Mouse (Mus musculus) midbrain, embryonic 12.5 days (tissue): ENCODE data around the gene Baz2a. TPM values are rescaled to one million over a fixed set of nuclear protein-coding genes. Genes with fewer than 3 reads are reported as not detected.

Source experiments
- ATAC-seq: fragments of 200-750 bp; cut with Nextera tagmentation; 2 replicates; pipeline ENCODE4 v1.8.0; 2017; ENCODE audit warnings: low read depth, moderate TSS enrichment, moderate library complexity; ENCODE audit not compliant: low FRiP score
- H3K27ac ChIP-seq: fragments of 300-500 bp; sonication (generic); replicated peaks from 2 replicates; pipeline ENCODE4 v1.5.1; 2016; ENCODE audit warnings: mild to moderate bottlenecking
- H3K27me3 ChIP-seq: fragments of 300-500 bp; sonication (generic); 2 replicates; pipeline ENCODE4 v1.6.1; 2016; ENCODE audit warnings: mild to moderate bottlenecking
- H3K36me3 ChIP-seq: fragments of 300-500 bp; sonication (generic); 2 replicates; pipeline ENCODE4 v1.6.1; 2016
- H3K4me1 ChIP-seq: fragments of 300-500 bp; sonication (generic); 2 replicates; pipeline ENCODE4 v1.6.1; 2016
- H3K4me2 ChIP-seq: fragments of 300-500 bp; sonication (generic); replicated peaks from 2 replicates; pipeline ENCODE4 v1.6.1; 2016; ENCODE audit warnings: mild to moderate bottlenecking, moderate library complexity
- H3K4me3 ChIP-seq: fragments of 300-500 bp; sonication (generic); 2 replicates; pipeline ENCODE4 v1.5.1; 2016; ENCODE audit warnings: mild to moderate bottlenecking
- H3K9ac ChIP-seq: fragments of 300-500 bp; sonication (generic); replicated peaks from 2 replicates; pipeline ENCODE4 v1.6.1; 2016; ENCODE audit warnings: mild to moderate bottlenecking, moderate library complexity
- H3K9me3 ChIP-seq: fragments of 300-500 bp; sonication (generic); 2 replicates; pipeline ENCODE4 v1.6.1; 2016; ENCODE audit warnings: mild to moderate bottlenecking
- WGBS: fragments of 180-500 bp; shearing (Covaris S2); methylation state at CpG from one replicate; pipeline ENCODE4 v1.1.7; 2016; 5-methylcytosine and 5-hydroxymethylcytosine counted together
- polyA plus RNA-seq: library from polyadenylated mRNA; unstranded; fragments of >200 nt; fragmentation: Nextera tagmentation; extraction: Ambion mirVana; gene quantifications from 2 replicates; pipeline ENCODE4 v1.2.1, GENCODE M21; 2016

Baz2a gene
- polyA plus RNA-seq, 1 experiment from 2014 or later: 14.1 TPM

GRCm38 (mm10) chr10:128128143-128128542 is 36.8 kb downstream of the Baz2a start:
- Histone ChIP-seq H3K27ac (no peak overlapping the region), H3K4me3 (no peak overlapping the region), H3K36me3 (peaks cover 82% of the 10 kb centered on the region), H3K4me2 (no peak overlapping the region), H3K27me3 (no peaks in the 10 kb centered on the region), H3K9me3 (no peaks in the 10 kb centered on the region), H3K4me1 (no peaks in the 10 kb centered on the region), H3K9ac (no peak overlapping the region)
- no peak for ATAC-seq
- 92% methylated on average over 8 of the region's 8 CpGs for WGBS

- no peak overlapping the region for H3K4me2 ChIP-seq
- H3K36me3 ChIP-seq: peaks cover 58% of the 10 kb centered on the region
- no peaks in the 10 kb centered on the region for H3K9me3 ChIP-seq
- no peak for ATAC-seq
- H3K4me3 ChIP-seq: no peak overlapping the region
- no peaks in the 10 kb centered on the region for H3K27me3 ChIP-seq
- no peak overlapping the region for H3K27ac ChIP-seq
- WGBS: 81% methylated on average over 3 of the region's 3 CpGs
- H3K9ac ChIP-seq: no peak overlapping the region
- no peaks in the 10 kb centered on the region for H3K4me1 ChIP-seq
Observed at GRCm38 (mm10) chr10:128131297-128131696, 39.9 kb downstream of the Baz2a start.

- no peaks in the 10 kb centered on the region for H3K4me1 ChIP-seq
- no peaks in the 10 kb centered on the region for H3K27me3 ChIP-seq
- H3K27ac ChIP-seq: no peak overlapping the region
- H3K4me3 ChIP-seq: no peak overlapping the region
- H3K9me3 ChIP-seq: no peaks in the 10 kb centered on the region
- H3K36me3 ChIP-seq: peaks cover 53% of the 10 kb centered on the region
- H3K9ac ChIP-seq: no peak overlapping the region
- ATAC-seq: no peak
- no peak overlapping the region for H3K4me2 ChIP-seq
Observed at GRCm38 (mm10) chr10:128131812-128132211, 40.4 kb downstream of the Baz2a start.

- peaks cover 45% of the 10 kb centered on the region for H3K36me3 ChIP-seq
- no peak overlapping the region for H3K27ac ChIP-seq
- WGBS: 41% methylated on average over 13 of the region's 13 CpGs
Observed at GRCm38 (mm10) chr10:128133650-128134332, 42.4 kb downstream of the Baz2a start.

GRCm38 (mm10) chr10:128135374-128135773 is 44.0 kb downstream of the Baz2a start:
- Histone ChIP-seq H3K9me3 (no peaks in the 10 kb centered on the region), H3K36me3 (peaks cover 33% of the 10 kb centered on the region), H3K27me3 (no peaks in the 10 kb centered on the region), H3K4me2 (no peak overlapping the region), H3K4me3 (no peak overlapping the region), H3K27ac (no peak overlapping the region), H3K9ac (no peak overlapping the region), H3K4me1 (no peaks in the 10 kb centered on the region)
- 91% methylated on average over 6 of the region's 6 CpGs for WGBS
- ATAC-seq: no peak

More at GRCm38 (mm10) chr10:128133650-128134332, 42.4 kb downstream of the Baz2a start:
- Histone ChIP-seq H3K4me3 (no peak overlapping the region), H3K4me2 (no peak overlapping the region), H3K27me3 (no peaks in the 10 kb centered on the region), H3K9me3 (no peaks in the 10 kb centered on the region), H3K9ac (no peak overlapping the region), H3K4me1 (no peaks in the 10 kb centered on the region)
- ATAC-seq: no peak

- Histone ChIP-seq H3K27me3 (no peaks in the 10 kb centered on the region), H3K27ac (no peak overlapping the region), H3K9me3 (no peaks in the 10 kb centered on the region), H3K36me3 (peaks cover 33% of the 10 kb centered on the region), H3K4me1 (no peaks in the 10 kb centered on the region), H3K4me3 (no peak overlapping the region), H3K9ac (no peak overlapping the region), H3K4me2 (no peak overlapping the region)
- ATAC-seq: no peak
- WGBS: 71% methylated on average over 12 of the region's 12 CpGs
Observed at GRCm38 (mm10) chr10:128140236-128140952, 49.0 kb downstream of the Baz2a start.

GRCm38 (mm10) chr10:128142165-128142564 is 50.8 kb downstream of the Baz2a start:
- no peak overlapping the region for H3K4me2 ChIP-seq
- no peak overlapping the region for H3K9ac ChIP-seq
- no peaks in the 10 kb centered on the region for H3K4me1 ChIP-seq
- H3K27me3 ChIP-seq: no peaks in the 10 kb centered on the region
- no peaks in the 10 kb centered on the region for H3K9me3 ChIP-seq
- no peak overlapping the region for H3K27ac ChIP-seq
- H3K4me3 ChIP-seq: no peak overlapping the region
- H3K36me3 ChIP-seq: peaks cover 34% of the 10 kb centered on the region; the same call in 1 of the 2 replicates
- ATAC-seq: no peak
- WGBS: 80% methylated on average over 2 of the region's 2 CpGs

- Histone ChIP-seq H3K36me3 (peaks cover 24% of the 10 kb centered on the region; the same call in 1 of the 2 replicates), H3K9me3 (no peaks in the 10 kb centered on the region), H3K27ac (no peak overlapping the region), H3K4me3 (no peak overlapping the region), H3K27me3 (no peaks in the 10 kb centered on the region), H3K4me2 (no peak overlapping the region), H3K4me1 (no peaks in the 10 kb centered on the region), H3K9ac (0 out of 2 replicates have a peak overlapping the region, but pooled peaks have one; percentile 15)
- ATAC-seq: no peak
- 81% methylated on average over 4 of the region's 4 CpGs for WGBS
Observed at GRCm38 (mm10) chr10:128143659-128144058, 52.3 kb downstream of the Baz2a start.

- peaks cover 6% of the 10 kb centered on the region for H3K4me1 ChIP-seq
- H3K4me2 ChIP-seq: no peak overlapping the region
- ATAC-seq: no peak
- no peaks in the 10 kb centered on the region for H3K9me3 ChIP-seq
- no peak overlapping the region for H3K4me3 ChIP-seq
- no peak overlapping the region for H3K27ac ChIP-seq
- H3K36me3 ChIP-seq: peaks cover 24% of the 10 kb centered on the region; the same call in 1 of the 2 replicates
- H3K27me3 ChIP-seq: no peaks in the 10 kb centered on the region
- 80% methylated on average over 2 of the region's 2 CpGs for WGBS
- H3K9ac ChIP-seq: no peak overlapping the region
Observed at GRCm38 (mm10) chr10:128144961-128145360, 53.6 kb downstream of the Baz2a start.

GRCm38 (mm10) chr10:128148789-128149365 is 57.5 kb downstream of the Baz2a start:
- Histone ChIP-seq H3K4me1 (peaks cover 7% of the 10 kb centered on the region), H3K27me3 (no peaks in the 10 kb centered on the region), H3K4me3 (no peak overlapping the region), H3K36me3 (0 out of 2 replicates have a peak, but pooled peaks cover 8% of the 10 kb centered on the region), H3K4me2 (no peak overlapping the region), H3K27ac (no peak overlapping the region), H3K9me3 (no peaks in the 10 kb centered on the region), H3K9ac (no peak overlapping the region)
- WGBS: 93% methylated on average over 5 of the region's 5 CpGs
- ATAC-seq: no peak

- Histone ChIP-seq H3K27ac (no peak overlapping the region), H3K9ac (no peak overlapping the region), H3K4me1 (peaks cover 7% of the 10 kb centered on the region), H3K27me3 (no peaks in the 10 kb centered on the region), H3K4me3 (no peak overlapping the region), H3K4me2 (0 out of 2 replicates have a peak overlapping the region, but pooled peaks have one; percentile 5), H3K36me3 (0 out of 2 replicates have a peak, but pooled peaks cover 8% of the 10 kb centered on the region), H3K9me3 (no peaks in the 10 kb centered on the region)
- 5% methylated on average over 5 of the region's 5 CpGs for WGBS
- ATAC-seq: peak; percentile 44; the same call in 1 of the 2 replicates
Observed at GRCm38 (mm10) chr10:128149592-128149991, 58.2 kb downstream of the Baz2a start.

- Histone ChIP-seq H3K36me3 (no peaks in the 10 kb centered on the region), H3K27ac (no peak overlapping the region), H3K27me3 (no peaks in the 10 kb centered on the region), H3K9me3 (no peaks in the 10 kb centered on the region), H3K4me3 (no peak overlapping the region), H3K4me2 (no peak overlapping the region), H3K9ac (no peak overlapping the region), H3K4me1 (peaks cover 7% of the 10 kb centered on the region)
- 92% methylated on average over 14 of the region's 14 CpGs for WGBS
- no peak for ATAC-seq
Observed at GRCm38 (mm10) chr10:128150941-128151340, 59.6 kb downstream of the Baz2a start.
